In the genomic region with DNA sequence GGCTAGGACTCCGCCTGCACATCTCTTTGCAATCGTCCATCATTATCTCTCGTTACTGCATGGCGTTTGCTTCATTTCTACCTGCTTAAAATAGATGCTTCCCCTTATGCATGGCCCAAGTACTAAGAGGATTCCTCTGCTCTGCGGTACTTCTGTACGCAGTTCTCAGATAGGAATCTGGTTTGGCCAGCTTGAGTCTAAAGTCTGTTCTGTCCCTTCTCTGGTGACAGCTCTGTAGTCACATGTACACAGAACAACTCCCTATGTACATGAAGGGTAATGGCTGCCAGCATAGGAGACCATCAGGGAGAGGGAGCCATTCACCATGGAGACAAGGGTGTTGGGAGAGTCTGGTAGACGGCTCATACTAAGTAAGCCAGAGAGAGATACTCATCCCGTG, we compare ENCODE assay signal across 29 mouse cellular contexts. TPM values are rescaled to one million over a fixed set of nuclear protein-coding genes. Genes with fewer than 3 reads are reported as not detected.
A peak's percentile ranks its signal among the peaks of the same experiment; 100 is the strongest.
DNase-seq lines count a peak whose midpoint lies in the region; ATAC-seq and TF ChIP-seq lines count a peak whose summit lies in the region.
"Had no signal": no experiment of that assay in that cellular context is flagged by ENCODE, and none has a peak within 500 bp of the region (broad histone marks: within the 10 kb centered on the region; RNA-seq: fewer than 3 reads in every experiment).

No protein-coding gene starts in this region.

- intact Hi-C loops in heart, postnatal 36 days (cut with DNase I) = no loop called here

- no peak overlapping the region for H3K4me2 ChIP-seq in midbrain, embryonic 11.5 days
- H3K4me2 ChIP-seq in midbrain, embryonic 14.5 days (ENCODE audit: low read length) = no peak overlapping the region
- no peak overlapping the region for H3K4me2 ChIP-seq in intestine, postnatal 0 days (replicated peaks; ENCODE audit: low read depth)
- H3K4me2 ChIP-seq: heart, embryonic 13.5 days; hindbrain, embryonic 13.5 days had no signal

- H3K4me3 ChIP-seq in midbrain, embryonic 11.5 days (ENCODE audit: low read depth, low read length) = no peak overlapping the region
- no peak overlapping the region for H3K4me3 ChIP-seq in midbrain, embryonic 14.5 days (replicated peaks; ENCODE audit: low read depth, low read length)
- H3K4me3 ChIP-seq in testis, adult 2 months (ENCODE audit: control insufficient read depth, low read depth, low read length) = no peak overlapping the region
- H3K4me3 ChIP-seq in intestine, postnatal 0 days (ENCODE audit: low read depth, low read length) = no peak overlapping the region
- H3K4me3 ChIP-seq: heart, adult 2 months; heart, embryonic 10.5 days; heart, embryonic 13.5 days; hindbrain, embryonic 10.5 days; hindbrain, embryonic 13.5 days had no signal

- no peak overlapping the region for H3K9ac ChIP-seq in midbrain, embryonic 11.5 days (ENCODE audit: low read length)
- H3K9ac ChIP-seq in midbrain, embryonic 14.5 days (replicated peaks; ENCODE audit: low read length) = no peak overlapping the region
- H3K9ac ChIP-seq in intestine, postnatal 0 days (ENCODE audit: low read depth, low read length) = no peak overlapping the region
- H3K9ac ChIP-seq: heart, embryonic 13.5 days; hindbrain, embryonic 13.5 days had no signal

- no peaks in the 10 kb centered on the region for H3K36me3 ChIP-seq in midbrain, embryonic 11.5 days (ENCODE audit: control insufficient read depth, insufficient read depth, low read length)
- H3K36me3 ChIP-seq in midbrain, embryonic 14.5 days (ENCODE audit: control insufficient read depth, insufficient read depth, low read length) = no peaks in the 10 kb centered on the region
- no peaks in the 10 kb centered on the region for H3K36me3 ChIP-seq in testis, adult 2 months (ENCODE audit: control insufficient read depth, insufficient read depth, low read length)
- no peaks in the 10 kb centered on the region for H3K36me3 ChIP-seq in intestine, postnatal 0 days (ENCODE audit: control insufficient read depth, insufficient read depth)
- H3K36me3 ChIP-seq: G1E; heart, embryonic 10.5 days; heart, embryonic 13.5 days; hindbrain, embryonic 10.5 days; hindbrain, embryonic 13.5 days had no signal

- no peak for ATAC-seq in midbrain, embryonic 11.5 days (ENCODE audit: low FRiP score)
- ATAC-seq in midbrain, embryonic 14.5 days (ENCODE audit: low FRiP score, low TSS enrichment) = no peak
- peak; percentile 38; the same call in 1 of the 2 replicates for ATAC-seq in intestine, postnatal 0 days
- ATAC-seq: forebrain, embryonic 14.5 days; hindbrain, embryonic 16.5 days; Patski had no signal

- H3K27ac ChIP-seq in midbrain, embryonic 11.5 days (ENCODE audit: low read depth, low read length) = no peak overlapping the region
- H3K27ac ChIP-seq in midbrain, embryonic 14.5 days (replicated peaks; ENCODE audit: low read depth, low read length) = no peak overlapping the region
- H3K27ac ChIP-seq in testis, adult 2 months (ENCODE audit: control insufficient read depth, insufficient read depth, low read depth, low read length) = peak overlapping the region; percentile 7
- H3K27ac ChIP-seq in intestine, postnatal 0 days (ENCODE audit: low read depth, low read length) = no peak overlapping the region
- H3K27ac ChIP-seq: heart, adult 2 months; heart, embryonic 10.5 days; heart, embryonic 13.5 days; hindbrain, embryonic 10.5 days; hindbrain, embryonic 13.5 days had no signal

- no peak for TF ChIP-seq CTCF in testis, adult 2 months (IDR thresholded peaks at IDR 0.05; ENCODE audit: control insufficient read depth, insufficient read depth, insufficient replicate concordance, low read depth, low read length)
- no peak for TF ChIP-seq CTCF in intestine, postnatal 0 days (IDR thresholded peaks at IDR 0.05; ENCODE audit: low read depth)

- H3K4me1 ChIP-seq in midbrain, embryonic 11.5 days (ENCODE audit: control insufficient read depth, insufficient read depth, low read length) = no peaks in the 10 kb centered on the region
- H3K4me1 ChIP-seq in midbrain, embryonic 14.5 days (ENCODE audit: control insufficient read depth, insufficient read depth, low read length) = no peaks in the 10 kb centered on the region
- peaks cover 5% of the 10 kb centered on the region; the same call in 1 of the 2 replicates for H3K4me1 ChIP-seq in testis, adult 2 months (ENCODE audit: control insufficient read depth, insufficient read depth, low read length)
- no peaks in the 10 kb centered on the region for H3K4me1 ChIP-seq in intestine, postnatal 0 days (replicated peaks; ENCODE audit: control insufficient read depth, insufficient read depth, low read length)
- H3K4me1 ChIP-seq: heart, embryonic 10.5 days; heart, embryonic 13.5 days; hindbrain, embryonic 13.5 days had no signal

- WGBS in midbrain, embryonic 11.5 days = 93% methylated on average over 8 of the region's 8 CpGs
- 90% methylated on average over 8 of the region's 8 CpGs for WGBS in midbrain, embryonic 14.5 days
- WGBS in intestine, postnatal 0 days = 54% methylated on average over 8 of the region's 8 CpGs

- H3K9me3 ChIP-seq in midbrain, embryonic 11.5 days (ENCODE audit: control insufficient read depth, low read length) = no peaks in the 10 kb centered on the region
- H3K9me3 ChIP-seq in midbrain, embryonic 14.5 days (ENCODE audit: control insufficient read depth, low read length) = no peaks in the 10 kb centered on the region
- no peaks in the 10 kb centered on the region for H3K9me3 ChIP-seq in intestine, postnatal 0 days (ENCODE audit: control insufficient read depth)
- H3K9me3 ChIP-seq: heart, embryonic 10.5 days; heart, embryonic 13.5 days; hindbrain, embryonic 10.5 days; hindbrain, embryonic 13.5 days had no signal

- no peaks in the 10 kb centered on the region for H3K27me3 ChIP-seq in midbrain, embryonic 11.5 days (ENCODE audit: control insufficient read depth, insufficient read depth, low read length)
- H3K27me3 ChIP-seq in midbrain, embryonic 14.5 days (ENCODE audit: control insufficient read depth, insufficient read depth, low read length) = no peaks in the 10 kb centered on the region
- H3K27me3 ChIP-seq in testis, adult 2 months (ENCODE audit: control insufficient read depth, insufficient read depth, low read length) = no peaks in the 10 kb centered on the region
- H3K27me3 ChIP-seq in intestine, postnatal 0 days (replicated peaks; ENCODE audit: control insufficient read depth, insufficient read depth, low read length) = no peaks in the 10 kb centered on the region
- H3K27me3 ChIP-seq: CH12.LX; heart, embryonic 13.5 days; hindbrain, embryonic 13.5 days had no signal

- no peak for TF ChIP-seq POLR2A in testis, adult 2 months (IDR thresholded peaks at IDR 0.05; ENCODE audit: control insufficient read depth, low read depth, low read length)

- DNase-seq in midbrain, embryonic 11.5 days (ENCODE audit: low spot score, missing footprints) = peak; percentile 47
- DNase-seq in midbrain, embryonic 14.5 days = no peak
- no peak for DNase-seq in testis, postnatal 10 days (ENCODE audit: low spot score)
- no peak for DNase-seq in heart, postnatal 36 days
- DNase-seq: adrenal gland, postnatal 10 days; adrenal gland, postnatal 36 days; B cell, adult 2 months; cerebellum, adult 18-20 months; cerebellum, adult 9-10 months; cerebellum, postnatal 14 days; gastrocnemius, postnatal 10 days; gastrocnemius, postnatal 36 days; heart, adult 2 months had no signal

RNA-seq across cellular contexts. Expression of gene L3mbtl4, which starts 47.3 kb away (rescaled TPM):
- polyA plus RNA-seq in midbrain, embryonic 11.5 days (2014; fragmentation: Nextera tagmentation; extraction: Ambion mirVana) = 0.10 and 0.11 TPM in 2 replicates
- polyA plus RNA-seq in midbrain, embryonic 14.5 days (2014; fragmentation: Nextera tagmentation; extraction: Ambion mirVana) = 4.0 and 4.2 TPM in 2 replicates
- polyA plus RNA-seq in testis, adult 2 months (2012; rRNA removed) = 6.8 and 9.3 TPM in 2 replicates
- 0.18 and 0.37 TPM in 2 replicates for polyA plus RNA-seq in intestine, postnatal 0 days (2015; fragmentation: Nextera tagmentation; extraction: Ambion mirVana)
- total RNA-seq in heart, postnatal 36 days (2021) = not detected
- total RNA-seq: CH12.LX; granulocyte monocyte progenitor cell, adult 5-6 weeks; heart, adult 2 months; heart, postnatal 25 days had no signal
- polyA plus RNA-seq: embryonic facial prominence, embryonic 11.5 days; forebrain, embryonic 11.5 days; G1E; heart, adult 2 months; heart, embryonic 10.5 days; heart, embryonic 16.5 days; hindbrain, embryonic 10.5 days had no signal
